Mouse (Mus musculus) forebrain, embryonic 16.5 days (tissue): ENCODE measurements at regions not wholly inside any gene's neighbourhood (a gene's known extent, or its start where the extent isn't known, plus 50 kb on each side); places are given as distances from the start of the nearest gene placed in this dataset.

Experiments used
- ATAC-seq: fragments of 200-750 bp; cut with Nextera tagmentation; 2 replicates; pipeline ENCODE4 v1.8.0; 2017; ENCODE audit warnings: mild to moderate bottlenecking, moderate library complexity
- H3K27ac ChIP-seq: fragments of 300-500 bp; sonication (generic); 2 replicates; pipeline ENCODE4 v1.5.1; 2014; ENCODE audit warnings: low read length, control low read depth
- H3K27me3 ChIP-seq: fragments of 300-500 bp; sonication (generic); replicated peaks from 2 replicates; pipeline ENCODE4 v1.6.1; 2014; ENCODE audit warnings: low read length; ENCODE audit not compliant: control insufficient read depth, insufficient read depth
- H3K36me3 ChIP-seq: fragments of 300-500 bp; sonication (generic); 2 replicates; pipeline ENCODE4 v1.6.1; 2014; ENCODE audit not compliant: control insufficient read depth, insufficient read depth
- H3K4me1 ChIP-seq: fragments of 300-500 bp; sonication (generic); replicated peaks from 2 replicates; pipeline ENCODE4 v1.6.1; 2014; ENCODE audit warnings: low read length; ENCODE audit not compliant: control insufficient read depth, insufficient read depth
- H3K4me2 ChIP-seq: fragments of 300-500 bp; sonication (generic); 2 replicates; pipeline ENCODE4 v1.6.1; 2014; ENCODE audit warnings: mild to moderate bottlenecking, low read length, control low read depth
- H3K4me3 ChIP-seq: fragments of 300-500 bp; sonication (generic); replicated peaks from 2 replicates; pipeline ENCODE4 v1.5.1; 2014; ENCODE audit warnings: mild to moderate bottlenecking, low read length, control low read depth
- H3K9ac ChIP-seq: fragments of 300-500 bp; sonication (generic); replicated peaks from 2 replicates; pipeline ENCODE4 v1.6.1; 2014; ENCODE audit warnings: low read depth, low read length, control low read depth
- H3K9me3 ChIP-seq: fragments of 300-500 bp; sonication (generic); 2 replicates; pipeline ENCODE4 v1.6.1; 2016; ENCODE audit warnings: low read length; ENCODE audit not compliant: control insufficient read depth
- WGBS: fragments of 180-500 bp; shearing (Covaris S2); extraction: QIAGEN DNeasy Blood & Tissue Kit; methylation state at CpG from one replicate; pipeline ENCODE4 v1.1.7; 2014; 5-methylcytosine and 5-hydroxymethylcytosine counted together

GRCm38 (mm10) chr12:117389516-117390347 is 126.5 kb upstream of the Rapgef5 start:
- Histone ChIP-seq H3K27ac (no peak overlapping the region), H3K4me2 (no peak overlapping the region), H3K9me3 (no peaks in the 10 kb centered on the region), H3K9ac (no peak overlapping the region), H3K4me3 (no peak overlapping the region), H3K36me3 (no peaks in the 10 kb centered on the region), H3K27me3 (peaks cover 3% of the 10 kb centered on the region; the same call in 1 of the 2 replicates), H3K4me1 (no peaks in the 10 kb centered on the region; the same call in 1 of the 2 replicates)
- WGBS = 64% methylated on average over 7 of the region's 7 CpGs
- no peak for ATAC-seq

GRCm38 (mm10) chr12:117397512-117397911 is 118.8 kb upstream of the Rapgef5 start:
- no peak overlapping the region for H3K4me3 ChIP-seq
- H3K9ac ChIP-seq = no peak overlapping the region
- no peak overlapping the region for H3K27ac ChIP-seq
- no peak for ATAC-seq
- 96% methylated on average over 3 of the region's 3 CpGs for WGBS
- H3K36me3 ChIP-seq = no peaks in the 10 kb centered on the region
- H3K4me2 ChIP-seq = no peak overlapping the region
- H3K9me3 ChIP-seq = no peaks in the 10 kb centered on the region
- H3K27me3 ChIP-seq = no peaks in the 10 kb centered on the region
- H3K4me1 ChIP-seq = no peaks in the 10 kb centered on the region

- no peaks in the 10 kb centered on the region for H3K9me3 ChIP-seq
- 9% methylated on average over 7 of the region's 7 CpGs for WGBS
Observed at GRCm38 (mm10) chr12:117403513-117404156, 112.6 kb upstream of the Rapgef5 start.

GRCm38 (mm10) chr12:117404157-117404752 is 112.0 kb upstream of the Rapgef5 start:
- no peak overlapping the region for H3K27ac ChIP-seq
- H3K9ac ChIP-seq = no peak overlapping the region
- H3K9me3 ChIP-seq = no peaks in the 10 kb centered on the region
- no peaks in the 10 kb centered on the region for H3K36me3 ChIP-seq
- H3K27me3 ChIP-seq = no peaks in the 10 kb centered on the region
- H3K4me1 ChIP-seq = no peaks in the 10 kb centered on the region
- WGBS = 74% methylated on average over 5 of the region's 5 CpGs
- no peak overlapping the region for H3K4me2 ChIP-seq
- ATAC-seq = no peak
- H3K4me3 ChIP-seq = no peak overlapping the region

More at GRCm38 (mm10) chr12:117403513-117404156, 112.6 kb upstream of the Rapgef5 start:
- Histone ChIP-seq H3K4me2 (no peak overlapping the region), H3K27me3 (no peaks in the 10 kb centered on the region), H3K36me3 (no peaks in the 10 kb centered on the region), H3K4me1 (no peaks in the 10 kb centered on the region), H3K9ac (no peak overlapping the region), H3K4me3 (no peak overlapping the region), H3K27ac (no peak overlapping the region)
- peak; percentile 80 for ATAC-seq

- Histone ChIP-seq H3K4me3 (no peak overlapping the region), H3K9ac (no peak overlapping the region), H3K4me2 (no peak overlapping the region), H3K27me3 (no peaks in the 10 kb centered on the region), H3K4me1 (no peaks in the 10 kb centered on the region), H3K27ac (no peak overlapping the region), H3K9me3 (no peaks in the 10 kb centered on the region), H3K36me3 (no peaks in the 10 kb centered on the region)
- 91% methylated on average over 9 of the region's 9 CpGs for WGBS
- ATAC-seq = no peak
Observed at GRCm38 (mm10) chr12:117406832-117407231, 109.4 kb upstream of the Rapgef5 start.

GRCm38 (mm10) chr12:117410604-117411003 is 105.7 kb upstream of the Rapgef5 start:
- no peak overlapping the region for H3K27ac ChIP-seq
- H3K4me2 ChIP-seq = no peak overlapping the region
- H3K27me3 ChIP-seq = no peaks in the 10 kb centered on the region
- ATAC-seq = no peak
- H3K4me1 ChIP-seq = 0 out of 2 replicates have a peak, but pooled peaks cover 3% of the 10 kb centered on the region
- H3K36me3 ChIP-seq = no peaks in the 10 kb centered on the region
- 14% methylated on average over 1 of the region's 1 CpGs for WGBS
- no peak overlapping the region for H3K9ac ChIP-seq
- H3K9me3 ChIP-seq = no peaks in the 10 kb centered on the region
- no peak overlapping the region for H3K4me3 ChIP-seq

GRCm38 (mm10) chr12:117412257-117412656 is 104.0 kb upstream of the Rapgef5 start:
- 0 out of 2 replicates have a peak, but pooled peaks cover 3% of the 10 kb centered on the region for H3K4me1 ChIP-seq
- 60% methylated on average over 6 of the region's 6 CpGs for WGBS
- no peak for ATAC-seq
- no peak overlapping the region for H3K9ac ChIP-seq
- H3K4me2 ChIP-seq = no peak overlapping the region
- no peak overlapping the region for H3K27ac ChIP-seq
- no peaks in the 10 kb centered on the region for H3K9me3 ChIP-seq
- no peaks in the 10 kb centered on the region for H3K27me3 ChIP-seq
- H3K36me3 ChIP-seq = no peaks in the 10 kb centered on the region
- no peak overlapping the region for H3K4me3 ChIP-seq

GRCm38 (mm10) chr12:117412779-117413505 is 103.3 kb upstream of the Rapgef5 start:
- Histone ChIP-seq H3K4me3 (no peak overlapping the region), H3K4me2 (no peak overlapping the region), H3K9ac (no peak overlapping the region), H3K36me3 (no peaks in the 10 kb centered on the region), H3K9me3 (no peaks in the 10 kb centered on the region), H3K4me1 (0 out of 2 replicates have a peak, but pooled peaks cover 3% of the 10 kb centered on the region), H3K27ac (no peak overlapping the region), H3K27me3 (no peaks in the 10 kb centered on the region)
- 76% methylated on average over 2 of the region's 2 CpGs for WGBS
- no peak for ATAC-seq

- Histone ChIP-seq H3K4me1 (0 out of 2 replicates have a peak, but pooled peaks cover 3% of the 10 kb centered on the region), H3K9me3 (no peaks in the 10 kb centered on the region), H3K4me3 (no peak overlapping the region), H3K27ac (no peak overlapping the region), H3K4me2 (no peak overlapping the region), H3K36me3 (no peaks in the 10 kb centered on the region), H3K9ac (no peak overlapping the region), H3K27me3 (no peaks in the 10 kb centered on the region)
- ATAC-seq = no peak
- 91% methylated on average over 2 of the region's 2 CpGs for WGBS
Observed at GRCm38 (mm10) chr12:117414020-117414419, 102.3 kb upstream of the Rapgef5 start.
